Mouse (Mus musculus) MEL (cell line): ENCODE data around the gene Plxnd1. TPM values are rescaled to one million over a fixed set of nuclear protein-coding genes. Genes with fewer than 3 reads are reported as not detected.

Source experiments
- DNase-seq: peaks from one replicate; pipeline ENCODE4 v3.0.0; 2011; ENCODE audit warnings: low read depth, low spot score
- H3K27ac ChIP-seq: 2 replicates; pipeline ENCODE4 v1.5.1; 2012; ENCODE audit warnings: low read depth, mild to moderate bottlenecking, control low read depth, low read length, moderate library complexity; ENCODE audit not compliant: control insufficient read depth
- H3K27me3 ChIP-seq, 2 experiments: fragments of 150-350 bp in 1 of 2; sonication (generic) in 1 of 2; 2 replicates each; pipeline ENCODE4 v1.6.1; 2012; ENCODE audit warnings: low read length in 2 of 2, mild to moderate bottlenecking in 2 of 2, improper control_type of control experiment in 1 of 2, moderate library complexity in 1 of 2; ENCODE audit not compliant: insufficient read depth in 2 of 2, control insufficient read depth in 1 of 2
- H3K36me3 ChIP-seq, 2 experiments: 2 replicates each; pipeline ENCODE4 v1.6.1; 2012 to 2014; ENCODE audit warnings: low read length in 2 of 2, improper control_type of control experiment in 1 of 2, inconsistent platforms in 1 of 2, mild to moderate bottlenecking in 1 of 2; ENCODE audit not compliant: insufficient read depth in 2 of 2, control insufficient read depth in 1 of 2
- H3K4me1 ChIP-seq, 2 experiments: fragments of 150-350 bp in 1 of 2; sonication (generic) in 1 of 2; 2 replicates each; pipeline ENCODE4 v1.6.1; 2012; ENCODE audit warnings: low read length in 2 of 2, improper control_type of control experiment in 1 of 2, mild to moderate bottlenecking in 1 of 2; ENCODE audit not compliant: insufficient read depth in 2 of 2, control insufficient read depth in 1 of 2
- H3K4me3 ChIP-seq, 2 experiments: fragments of 150-350 bp in 1 of 2; sonication (generic) in 1 of 2; 2 replicates each; pipeline ENCODE4 v1.5.1; 2012; ENCODE audit warnings: low read depth in 2 of 2, low read length in 2 of 2, mild to moderate bottlenecking in 2 of 2, moderate library complexity in 2 of 2, control low read depth in 1 of 2, improper control_type of control experiment in 1 of 2; ENCODE audit not compliant: control insufficient read depth in 1 of 2, insufficient read depth in 1 of 2
- H3K79me2 ChIP-seq: 2 replicates; pipeline ENCODE4 v1.6.1; 2012; ENCODE audit warnings: mild to moderate bottlenecking, low read length, moderate library complexity; ENCODE audit not compliant: control insufficient read depth, poor library complexity, insufficient read depth
- H3K9ac ChIP-seq: 2 replicates; pipeline ENCODE4 v1.6.1; 2012; ENCODE audit warnings: low read depth, mild to moderate bottlenecking, control low read depth, low read length, moderate library complexity; ENCODE audit not compliant: control insufficient read depth, poor library complexity, severe bottlenecking
- H3K9me3 ChIP-seq: fragments of 150-350 bp; sonication (generic); replicated peaks from 2 replicates; pipeline ENCODE4 v1.6.1; 2012; ENCODE audit warnings: mild to moderate bottlenecking, low read length, improper control_type of control experiment, moderate library complexity; ENCODE audit not compliant: insufficient read depth
- BHLHE40 ChIP-seq: IDR thresholded peaks from 2 replicates; pipeline ENCODE4 v1.6.1; 2012; ENCODE audit warnings: low read depth, mild to moderate bottlenecking, inconsistent platforms, low read length, improper control_type of control experiment, borderline replicate concordance
- CHD1 ChIP-seq: IDR thresholded peaks from 2 replicates; pipeline ENCODE4 v1.6.1; 2012; ENCODE audit warnings: low read depth, mild to moderate bottlenecking, inconsistent platforms, low read length, improper control_type of control experiment
- CTCF ChIP-seq, 3 experiments: IDR thresholded peaks in 2 of 3; conservative IDR thresholded peaks in 1 of 3; 2 replicates each; pipeline ENCODE4 v1.5.1; 2011 to 2012; ENCODE audit warnings: low read length in 3 of 3, low read depth in 2 of 3, mild to moderate bottlenecking in 2 of 3, improper control_type of control experiment in 1 of 3, inconsistent platforms in 1 of 3, mixed read lengths in 1 of 3, moderate library complexity in 1 of 3; ENCODE audit not compliant: control insufficient read depth in 1 of 3, insufficient read depth in 1 of 3, poor library complexity in 1 of 3, severe bottlenecking in 1 of 3
- EP300 ChIP-seq, 2 experiments: IDR thresholded peaks; 2 replicates each; pipeline ENCODE4 v1.6.1; 2011; ENCODE audit warnings: improper control_type of control experiment in 2 of 2, low read length in 2 of 2, low read depth in 1 of 2, mild to moderate bottlenecking in 1 of 2
- ETS1 ChIP-seq: IDR thresholded peaks from 2 replicates; pipeline ENCODE4 v1.6.1; 2012; ENCODE audit warnings: low read depth, mild to moderate bottlenecking, inconsistent platforms, low read length, improper control_type of control experiment, moderate library complexity
- GABPA ChIP-seq: IDR thresholded peaks from 2 replicates; pipeline ENCODE4 v1.6.1; 2012; ENCODE audit warnings: low read depth, mild to moderate bottlenecking, inconsistent platforms, low read length, improper control_type of control experiment, moderate library complexity
- GATA1 ChIP-seq: IDR thresholded peaks from 2 replicates; pipeline ENCODE4 v1.6.1; 2011; ENCODE audit warnings: low read depth, low read length, improper control_type of control experiment
- KAT2A ChIP-seq: conservative IDR thresholded peaks from 2 replicates; pipeline ENCODE4 v1.6.1; 2012; ENCODE audit warnings: low read depth, low read length, improper control_type of control experiment, inconsistent platforms
- MAFK ChIP-seq: IDR thresholded peaks from 2 replicates; pipeline ENCODE4 v1.6.1; 2011; ENCODE audit warnings: low read depth, mild to moderate bottlenecking, low read length, improper control_type of control experiment, borderline replicate concordance
- MAZ ChIP-seq: IDR thresholded peaks from 2 replicates; pipeline ENCODE4 v1.6.1; 2012; ENCODE audit warnings: low read depth, mild to moderate bottlenecking, inconsistent platforms, low read length, improper control_type of control experiment
- MXI1 ChIP-seq: IDR thresholded peaks from 2 replicates; pipeline ENCODE4 v1.6.1; 2011; ENCODE audit warnings: mild to moderate bottlenecking, low read depth, low read length, improper control_type of control experiment
- MYB ChIP-seq: IDR thresholded peaks from 2 replicates; pipeline ENCODE4 v1.6.1; 2011; ENCODE audit warnings: mild to moderate bottlenecking, low read depth, low read length, improper control_type of control experiment
- MYC ChIP-seq: IDR thresholded peaks from 2 replicates; pipeline ENCODE4 v1.6.1; 2011; ENCODE audit warnings: low read depth, mild to moderate bottlenecking, low read length, improper control_type of control experiment, moderate library complexity
- NELFE ChIP-seq: IDR thresholded peaks from 2 replicates; pipeline ENCODE4 v1.6.1; 2011; ENCODE audit warnings: low read depth, low read length, improper control_type of control experiment
- NRF1 ChIP-seq: IDR thresholded peaks from 2 replicates; pipeline ENCODE4 v1.6.1; 2014; ENCODE audit warnings: low read depth, mild to moderate bottlenecking, inconsistent platforms, low read length, improper control_type of control experiment, moderate library complexity; ENCODE audit not compliant: poor library complexity, insufficient read depth, severe bottlenecking
- POLR2A ChIP-seq, 2 experiments: IDR thresholded peaks; 2 replicates each; pipeline ENCODE4 v1.6.1; 2011 to 2012; ENCODE audit warnings: low read length in 2 of 2, mild to moderate bottlenecking in 2 of 2, control low read depth in 1 of 2, improper control_type of control experiment in 1 of 2, low read depth in 1 of 2, moderate library complexity in 1 of 2; ENCODE audit not compliant: control insufficient read depth in 1 of 2, insufficient read depth in 1 of 2, poor library complexity in 1 of 2
- POLR2AphosphoS5 ChIP-seq: IDR thresholded peaks from 2 replicates; pipeline ENCODE4 v1.6.1; 2012; ENCODE audit warnings: low read depth, borderline replicate concordance, mild to moderate bottlenecking, inconsistent platforms, low read length, moderate library complexity, mixed read lengths
- RAD21 ChIP-seq: IDR thresholded peaks from 2 replicates; pipeline ENCODE4 v1.6.1; 2011; ENCODE audit warnings: mild to moderate bottlenecking, low read depth, low read length, improper control_type of control experiment
- SIN3A ChIP-seq: IDR thresholded peaks from 2 replicates; pipeline ENCODE4 v1.6.1; 2012; ENCODE audit warnings: low read length, improper control_type of control experiment, inconsistent platforms
- SMC3 ChIP-seq: IDR thresholded peaks from 2 replicates; pipeline ENCODE4 v1.6.1; 2011; ENCODE audit warnings: low read depth, low read length, improper control_type of control experiment
- TAL1 ChIP-seq: IDR thresholded peaks from 2 replicates; pipeline ENCODE4 v1.6.1; 2012; ENCODE audit warnings: mild to moderate bottlenecking, inconsistent platforms, low read length, moderate library complexity, mixed read lengths
- USF2 ChIP-seq, 2 experiments: IDR thresholded peaks; 2 replicates each; pipeline ENCODE4 v1.6.1; 2011 to 2012; ENCODE audit warnings: improper control_type of control experiment in 2 of 2, low read length in 2 of 2, borderline replicate concordance in 1 of 2, inconsistent platforms in 1 of 2, low read depth in 1 of 2, mild to moderate bottlenecking in 1 of 2; ENCODE audit not compliant: insufficient read depth in 1 of 2
- ZC3H11A ChIP-seq: IDR thresholded peaks from 2 replicates; pipeline ENCODE4 v1.6.1; 2012; ENCODE audit warnings: low read depth, mild to moderate bottlenecking, inconsistent platforms, low read length, improper control_type of control experiment
- ZNF384 ChIP-seq: IDR thresholded peaks from 2 replicates; pipeline ENCODE4 v1.6.1; 2012; ENCODE audit warnings: low read depth, mild to moderate bottlenecking, inconsistent platforms, low read length, improper control_type of control experiment
- polyA plus RNA-seq, 2 experiments: library from polyadenylated mRNA; stranded (reverse) in 1 of 2; unstranded in 1 of 2; fragments of >175 nt in 1 of 2; fragments of >200 nt in 1 of 2; gene quantifications; 2 replicates each; pipeline versions ENCODE4 v1.2.1 to v1.2.4; 2012; ENCODE audit warnings: low replicate concordance in 2 of 2, low read depth in 1 of 2; ENCODE audit not compliant: insufficient read length in 2 of 2, insufficient read depth in 1 of 2, missing spikeins in 1 of 2
- total RNA-seq: library from RNA; depleted of rRNA; stranded (reverse); fragments of 300-350 nt; gene quantifications from 2 replicates; pipeline ENCODE4 v1.2.3, GENCODE M21; 2012

The Plxnd1 gene
- total and polyA plus RNA-seq, 3 experiments = 4.8 to 19.2 TPM; not detected in 1

- no peaks in the 10 kb centered on the region for H3K9me3 ChIP-seq
- H3K4me1 ChIP-seq = peaks cover 3 to 20% of the 10 kb centered on the region in 2 experiments
- H3K36me3 ChIP-seq = peaks cover 0 to 7% of the 10 kb centered on the region in 2 experiments; a peak in 2 of 4 replicates
- H3K9ac ChIP-seq = no peak overlapping the region
- TF ChIP-seq POLR2A (IDR thresholded peaks at IDR 0.05; ENCODE audit: control insufficient read depth in 1 of 2, insufficient read depth in 1 of 2, low read depth in 1 of 2, low read length in 2 of 2, poor library complexity in 1 of 2) = no peak
- TF ChIP-seq CTCF (IDR thresholded peaks at IDR 0.05 in 2 of 3, conservative IDR thresholded peaks at IDR 0.05 in 1 of 3; ENCODE audit: control insufficient read depth in 1 of 3, insufficient read depth in 1 of 3, low read depth in 2 of 3, low read length in 3 of 3, poor library complexity in 1 of 3, severe bottlenecking in 1 of 3) = no peak
- no peak for TF ChIP-seq MAZ
- TF ChIP-seq USF2 (IDR thresholded peaks at IDR 0.05; ENCODE audit: borderline replicate concordance in 1 of 2, insufficient read depth in 1 of 2, low read depth in 1 of 2, low read length in 2 of 2) = no peak
- no peak for TF ChIP-seq MAFK
- TF ChIP-seq NELFE = no peak
- no peak for TF ChIP-seq BHLHE40
- no peak for TF ChIP-seq CHD1
- TF ChIP-seq KAT2A = no peak
- no peak for TF ChIP-seq SIN3A
- TF ChIP-seq GABPA = no peak
- no peak for TF ChIP-seq NRF1
- TF ChIP-seq, all 39 proteins: peak for 0
- no peaks in the 10 kb centered on the region for H3K27me3 ChIP-seq
- H3K4me3 ChIP-seq = no peak overlapping the region
- peaks cover 2% of the 10 kb centered on the region; the same call in 1 of the 2 replicates for H3K79me2 ChIP-seq
- DNase-seq = no peak
- no peak overlapping the region for H3K27ac ChIP-seq
These were observed 3.0 kb upstream of the Plxnd1 start for GRCm38 (mm10) chr6:115997726-115998311.

- Histone ChIP-seq H3K9me3 (no peaks in the 10 kb centered on the region), H3K27me3 (no peaks in the 10 kb centered on the region), H3K36me3 (peaks cover 0 to 7% of the 10 kb centered on the region in 2 experiments; a peak in 2 of 4 replicates), H3K4me3 (no peak overlapping the region), H3K4me1 (peaks cover 3 to 20% of the 10 kb centered on the region in 2 experiments), H3K9ac (no peak overlapping the region), H3K79me2 (peaks cover 2% of the 10 kb centered on the region; the same call in 1 of the 2 replicates), H3K27ac (no peak overlapping the region)
- TF ChIP-seq POLR2AphosphoS5 = no peak
- peak; percentile 26; the same call in 1 of the 2 replicates for TF ChIP-seq SMC3
- no peak for TF ChIP-seq KAT2A
- no peak for TF ChIP-seq GATA1
- no peak for TF ChIP-seq CHD1
- no peak for TF ChIP-seq TAL1
- no peak for TF ChIP-seq MYC
- 0 out of 2 replicates have a peak, but pooled peaks have one; percentile 29 for TF ChIP-seq MXI1
- no peak for TF ChIP-seq ETS1
- TF ChIP-seq EP300 (IDR thresholded peaks at IDR 0.05; ENCODE audit: low read depth in 1 of 2, low read length in 2 of 2) = no peak
- TF ChIP-seq CTCF (IDR thresholded peaks at IDR 0.05 in 2 of 3, conservative IDR thresholded peaks at IDR 0.05 in 1 of 3; ENCODE audit: control insufficient read depth in 1 of 3, insufficient read depth in 1 of 3, low read depth in 2 of 3, low read length in 3 of 3, poor library complexity in 1 of 3, severe bottlenecking in 1 of 3) = peak in 2 of 3 experiments; percentile 31 to 33; a peak in 3 of 6 replicates
- TF ChIP-seq ZNF384 = no peak
- TF ChIP-seq RAD21 = peak; percentile 31
- no peak for TF ChIP-seq ZC3H11A
- 0 out of 2 replicates have a peak, but pooled peaks have one; percentile 21 for TF ChIP-seq MAZ
- TF ChIP-seq GABPA = no peak
- no peak for TF ChIP-seq POLR2A (IDR thresholded peaks at IDR 0.05; ENCODE audit: control insufficient read depth in 1 of 2, insufficient read depth in 1 of 2, low read depth in 1 of 2, low read length in 2 of 2, poor library complexity in 1 of 2)
- TF ChIP-seq MYB = no peak
- DNase-seq = peak; percentile 56
These were observed 1.5 kb upstream of the Plxnd1 start for GRCm38 (mm10) chr6:115996171-115996851.
